Comparison of ENCODE assay signal across 8 mouse cellular contexts in the genomic region with DNA sequence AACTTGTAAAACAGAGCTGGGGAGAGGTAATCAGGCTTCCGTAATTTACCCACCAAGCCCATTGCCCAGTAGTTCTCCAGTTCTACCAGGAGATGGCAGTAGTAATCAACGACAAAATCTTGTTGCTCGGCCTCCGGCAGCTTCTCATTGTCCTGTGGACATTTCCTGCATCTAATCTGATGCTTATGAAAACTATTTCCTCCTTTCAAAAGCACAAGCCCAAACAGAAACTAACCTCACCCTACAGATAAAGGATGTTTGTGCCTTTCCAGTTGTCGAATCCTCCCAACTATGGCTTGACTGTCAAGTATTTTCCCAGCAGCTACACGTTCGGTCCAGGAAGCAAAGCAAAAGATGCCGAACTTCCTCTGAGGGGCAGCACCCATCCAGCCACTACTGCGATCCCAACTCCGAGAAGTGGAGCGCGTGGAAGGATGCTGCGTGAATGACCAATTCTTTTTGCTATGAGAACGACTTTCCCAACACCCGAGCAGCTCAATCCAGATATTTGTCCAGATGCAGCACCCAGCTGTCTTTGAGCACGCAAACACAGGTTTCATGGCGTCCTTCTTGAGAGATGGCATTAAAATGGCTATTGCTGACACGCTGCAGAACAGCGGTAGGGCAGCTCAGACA.
DNase-seq lines count a peak whose midpoint lies in the region; ATAC-seq and TF ChIP-seq lines count a peak whose summit lies in the region.

No protein-coding gene starts in this region.

- peaks cover 35% of the 10 kb centered on the region for H3K27me3 ChIP-seq in G1E (ENCODE audit: insufficient read depth, low read length)
- peaks cover 34% of the 10 kb centered on the region for H3K27me3 ChIP-seq in hindbrain, embryonic 14.5 days (ENCODE audit: control insufficient read depth, insufficient read depth, low read length)

- WGBS in hindbrain, embryonic 14.5 days, result under 1% methylated on average over 19 of the region's 19 CpGs

- H3K9me3 ChIP-seq in G1E (replicated peaks), result no peaks in the 10 kb centered on the region
- no peaks in the 10 kb centered on the region for H3K9me3 ChIP-seq in hindbrain, embryonic 14.5 days (ENCODE audit: control insufficient read depth, low read length)

- no peak for ATAC-seq in G1E (ENCODE audit: extremely low read depth, insufficient number of reproducible peaks, low FRiP score, poor library complexity, severe bottlenecking)
- ATAC-seq in frontal cortex, adult (ENCODE audit: low TSS enrichment), result peak; percentile 89
- peak; percentile 81 for ATAC-seq in hindbrain, embryonic 14.5 days (ENCODE audit: low FRiP score)

- H3K9ac ChIP-seq in hindbrain, embryonic 14.5 days, result peak overlapping the region; percentile 55

- H3K4me3 ChIP-seq in G1E (ENCODE audit: low read depth, low read length), result no peak overlapping the region
- peak overlapping the region; percentile 35 for H3K4me3 ChIP-seq in hindbrain, embryonic 14.5 days (replicated peaks; ENCODE audit: low read length)

- no peak overlapping the region for H3K27ac ChIP-seq in hindbrain, embryonic 14.5 days

- H3K36me3 ChIP-seq in G1E (replicated peaks), result no peaks in the 10 kb centered on the region
- no peaks in the 10 kb centered on the region for H3K36me3 ChIP-seq in hindbrain, embryonic 14.5 days (replicated peaks; ENCODE audit: control insufficient read depth, insufficient read depth)

- H3K4me1 ChIP-seq in G1E (ENCODE audit: insufficient read depth, low read depth, low read length), result peaks cover 4% of the 10 kb centered on the region
- no peaks in the 10 kb centered on the region for H3K4me1 ChIP-seq in hindbrain, embryonic 14.5 days (replicated peaks; ENCODE audit: control insufficient read depth, insufficient read depth, low read length)

- peak; percentile 14 for DNase-seq in G1E (ENCODE audit: low spot score)
- peak; percentile 40 to 46 for DNase-seq in cerebellum, adult 18-20 months
- peak; percentile 91 for DNase-seq in hindbrain, embryonic 14.5 days (ENCODE audit: low spot score)
- peak; percentile 23 to 38 for DNase-seq in layer of hippocampus, postnatal 25 days (ENCODE audit: extremely low spot score in 1 of 2, low spot score in 1 of 2)
- DNase-seq in lung, postnatal 10 days, result peak; percentile 91
- DNase-seq in ovary, postnatal 36 days (ENCODE audit: low spot score), result peak; percentile 47
- peak; percentile 76 for DNase-seq in thymus, postnatal 25 days

- TF ChIP-seq CTCF in G1E (IDR thresholded peaks at IDR 0.05; ENCODE audit: low read depth, low read length), result peak; percentile 74

- peak overlapping the region; percentile 70 for H3K4me2 ChIP-seq in hindbrain, embryonic 14.5 days (replicated peaks)

Comparison
In these comparisons a context has a peak if more than half of its experiments do, and no peak if none do; other contexts are left out.
1. DNase-seq: peak in every context shown above with its lines; median percentile 91 in hindbrain, embryonic 14.5 days; 91 in lung, postnatal 10 days; 76 in thymus, postnatal 25 days; 47 in ovary, postnatal 36 days; 43 in cerebellum, adult 18-20 months; 30 in layer of hippocampus, postnatal 25 days; 14 in G1E.